In the genomic region with DNA sequence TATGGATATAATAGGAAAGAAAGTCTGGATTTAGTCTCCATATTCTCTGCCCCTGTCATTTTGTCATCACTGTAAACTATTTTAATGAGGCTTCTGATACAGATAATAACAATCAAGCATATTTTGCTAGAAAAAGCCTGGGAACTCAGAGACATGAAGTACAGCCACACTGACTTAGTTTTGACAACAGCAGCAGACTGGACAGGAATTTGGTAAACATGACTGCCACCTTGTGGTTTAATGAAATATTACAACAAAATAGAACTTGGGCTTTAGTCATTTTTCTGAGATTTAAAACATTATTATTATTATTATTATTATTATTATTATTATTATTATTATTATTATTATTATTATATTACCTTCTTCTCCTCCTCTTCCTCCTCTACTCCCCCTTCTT, we compare ENCODE assay signal across 8 mouse cellular contexts.
DNase-seq lines count a peak whose midpoint lies in the region; TF ChIP-seq lines count a peak whose summit lies in the region.
"Had no signal": no experiment of that assay in that cellular context is flagged by ENCODE, and none has a peak within 500 bp of the region (broad histone marks: within the 10 kb centered on the region; RNA-seq: fewer than 3 reads in every experiment).

No protein-coding gene starts in this region.

- DNase-seq in left cerebral cortex, adult 2 months (ENCODE audit: extremely low spot score in 1 of 2, low spot score in 2 of 2): no peak
- no peak for DNase-seq in left cerebral cortex, adult 11 months (ENCODE audit: low spot score)
- DNase-seq in MN1 (ENCODE audit: low spot score): peak; percentile 34
- DNase-seq in embryo, embryonic 10.5 days (ENCODE audit: low spot score): peak; percentile 71
- DNase-seq in mesoderm, embryonic 11.5 days (ENCODE audit: low read depth, low spot score): peak; percentile 44
- DNase-seq in yolk sac, embryonic 10.5 days (ENCODE audit: low spot score): no peak
- no peak for DNase-seq in adrenal gland, adult 8-10 months
- DNase-seq: left cerebral cortex, postnatal 4 days had no signal

- H3K27ac ChIP-seq in left cerebral cortex, adult 2 months: no peak overlapping the region

- peak; percentile 67 for TF ChIP-seq CTCF in left cerebral cortex, adult 2 months (IDR thresholded peaks at IDR 0.05)

- H3K4me3 ChIP-seq in left cerebral cortex, adult 2 months: no peak overlapping the region

- intact Hi-C loops in left cerebral cortex, adult 2 months (cut with DNase I): loop anchor here (5.0 to 10.0 kb wide), 3 partner anchors 249 to 376 kb away; partner anchors contain the start of gene Fam81b

Comparison
In these comparisons a context has a peak if more than half of its experiments do, and no peak if none do; other contexts are left out.
1. DNase-seq: peak in MN1 (single experiment), embryo, embryonic 10.5 days (single experiment) and mesoderm, embryonic 11.5 days (single experiment); none in left cerebral cortex, adult 2 months (0 of 2), left cerebral cortex, adult 11 months (single experiment), yolk sac, embryonic 10.5 days (single experiment) and adrenal gland, adult 8-10 months (single experiment).